Mouse (Mus musculus) urinary bladder, adult 18-20 months (tissue): Measurements from ENCODE around the gene Nudt10.

ENCODE experiments used
- DNase-seq, 2 experiments: peaks; one replicate each; pipeline ENCODE4 v3.0.0; 2022; ENCODE audit warnings: low spot score in 2 of 2, mixed read lengths in 2 of 2

The Nudt10 gene

GRCm38 (mm10) chrX:6172823-6173640 is at the start of gene Nudt10:
TSS of gene Nudt10 (minus strand) at chrX:6173015.
- DNase-seq, result peak in 1 of 2 experiments; percentile 4

GRCm38 (mm10) chrX:6172136-6172822 is 536 bp downstream of the Nudt10 start:
- DNase-seq, result peak in 1 of 2 experiments; percentile 1

GRCm38 (mm10) chrX:6171718-6172117 is 1.1 kb downstream of the Nudt10 start:
- DNase-seq, result no peak
